Mouse (Mus musculus) liver, postnatal 0 days (tissue): ENCODE results near the gene Zfp536. TPM values are rescaled to one million over a fixed set of nuclear protein-coding genes. Genes with fewer than 3 reads are reported as not detected.
A peak's percentile ranks its signal among the peaks of the same experiment; 100 is the strongest.

Source experiments
- ATAC-seq: fragments of 200-750 bp; cut with Nextera tagmentation; 2 replicates; pipeline ENCODE4 v1.8.0; 2017; ENCODE audit warnings: mild to moderate bottlenecking, moderate library complexity
- DNase-seq: peaks from one replicate; pipeline ENCODE4 v3.0.0-alpha.2; 2016
- H3K27ac ChIP-seq: fragments of 300-500 bp; sonication (generic); 2 replicates; pipeline ENCODE4 v1.5.1; 2014; ENCODE audit warnings: antibody characterized with exemption, moderate library complexity, mild to moderate bottlenecking, low read depth
- H3K27me3 ChIP-seq: fragments of 300-500 bp; sonication (generic); 2 replicates; pipeline ENCODE4 v1.6.1; 2014; ENCODE audit warnings: low read length, control low read depth, mixed read lengths; ENCODE audit not compliant: insufficient read depth
- H3K36me3 ChIP-seq: fragments of 300-500 bp; sonication (generic); replicated peaks from 2 replicates; pipeline ENCODE4 v1.6.1; 2014; ENCODE audit warnings: mild to moderate bottlenecking, control low read depth, low read length, moderate library complexity, mixed read lengths; ENCODE audit not compliant: insufficient read depth
- H3K4me1 ChIP-seq: fragments of 300-500 bp; sonication (generic); 2 replicates; pipeline ENCODE4 v1.6.1; 2014; ENCODE audit warnings: antibody characterized with exemption, mild to moderate bottlenecking, control low read depth; ENCODE audit not compliant: insufficient read depth
- H3K4me2 ChIP-seq: fragments of 300-500 bp; sonication (generic); 2 replicates; pipeline ENCODE4 v1.6.1; 2014; ENCODE audit warnings: low read depth, mild to moderate bottlenecking, low read length, moderate library complexity, mixed read lengths
- H3K4me3 ChIP-seq: fragments of 300-500 bp; sonication (generic); 2 replicates; pipeline ENCODE4 v1.5.1; 2014; ENCODE audit warnings: low read depth, low read length
- H3K9ac ChIP-seq: fragments of 300-500 bp; sonication (generic); replicated peaks from 2 replicates; pipeline ENCODE4 v1.6.1; 2014; ENCODE audit warnings: mild to moderate bottlenecking, moderate library complexity
- H3K9me3 ChIP-seq: fragments of 300-500 bp; sonication (generic); 2 replicates; pipeline ENCODE4 v1.6.1; 2016; ENCODE audit warnings: mild to moderate bottlenecking, control low read depth, low read length, mixed read lengths
- CTCF ChIP-seq: sonication (generic); IDR thresholded peaks from 2 replicates; pipeline ENCODE4 v1.5.1; 2016; ENCODE audit warnings: antibody characterized with exemption, low read depth
- EP300 ChIP-seq: IDR thresholded peaks from 2 replicates; pipeline ENCODE4 v1.6.1; 2016; ENCODE audit warnings: antibody characterized with exemption, low read depth, mild to moderate bottlenecking
- WGBS: fragments of 180-500 bp; shearing (Covaris S2); extraction: QIAGEN DNeasy Blood & Tissue Kit; methylation state at CpG from one replicate; pipeline ENCODE4 v1.1.7; 2014; ENCODE audit not compliant: insufficient replicate concordance; 5-methylcytosine and 5-hydroxymethylcytosine counted together
- polyA plus RNA-seq: library from polyadenylated mRNA; unstranded; fragments of >200 nt; fragmentation: Nextera tagmentation; extraction: Ambion mirVana; gene quantifications from 2 replicates; pipeline ENCODE4 v1.2.1, GENCODE M21; 2015

The Zfp536 gene
- polyA plus RNA-seq, 1 experiment from 2014 or later: not detected

DNA sequence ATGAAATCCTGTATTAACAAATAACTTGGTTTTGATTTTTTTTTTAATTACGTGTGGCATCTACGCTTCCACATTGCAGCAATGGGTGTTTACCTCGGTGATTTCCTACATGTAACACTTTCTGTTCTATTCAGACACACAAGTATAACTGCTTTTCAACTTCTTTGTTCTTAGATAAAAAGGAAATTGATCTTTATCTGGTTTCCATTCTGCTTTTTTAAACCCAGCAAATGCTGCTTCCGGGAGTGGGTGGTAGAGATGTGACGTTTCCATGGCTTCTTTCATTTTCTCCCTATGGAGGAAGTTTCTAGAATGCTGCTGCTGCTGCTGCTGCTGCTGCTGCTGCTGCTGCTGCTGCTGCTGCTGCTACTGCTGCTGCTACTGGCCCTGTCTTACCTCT is 283.1 kb downstream of the Zfp536 start:
- DNase-seq (no peak), ATAC-seq (no peak)
- TF ChIP-seq CTCF: no peak
- no peak for TF ChIP-seq EP300
- no peak overlapping the region for H3K9ac ChIP-seq
- no peaks in the 10 kb centered on the region for H3K4me1 ChIP-seq
- H3K4me3 ChIP-seq: no peak overlapping the region
- no peak overlapping the region for H3K4me2 ChIP-seq
- WGBS: 44% methylated on average over 5 of the region's 5 CpGs
- no peaks in the 10 kb centered on the region for H3K27me3 ChIP-seq
- H3K27ac ChIP-seq: no peak overlapping the region
- H3K9me3 ChIP-seq: no peaks in the 10 kb centered on the region
- no peaks in the 10 kb centered on the region for H3K36me3 ChIP-seq

GRCm38 (mm10) chr7:37484946-37485345 is 288.5 kb downstream of the Zfp536 start:
- Histone ChIP-seq H3K27me3 (no peaks in the 10 kb centered on the region), H3K9me3 (no peaks in the 10 kb centered on the region), H3K9ac (no peak overlapping the region), H3K4me2 (no peak overlapping the region), H3K27ac (no peak overlapping the region), H3K36me3 (no peaks in the 10 kb centered on the region), H3K4me3 (no peak overlapping the region), H3K4me1 (no peaks in the 10 kb centered on the region)
- ATAC-seq: no peak
- no peak for DNase-seq
- WGBS: 61% methylated on average over 3 of the region's 3 CpGs
- TF ChIP-seq EP300 (no peak), CTCF (no peak)

DNA sequence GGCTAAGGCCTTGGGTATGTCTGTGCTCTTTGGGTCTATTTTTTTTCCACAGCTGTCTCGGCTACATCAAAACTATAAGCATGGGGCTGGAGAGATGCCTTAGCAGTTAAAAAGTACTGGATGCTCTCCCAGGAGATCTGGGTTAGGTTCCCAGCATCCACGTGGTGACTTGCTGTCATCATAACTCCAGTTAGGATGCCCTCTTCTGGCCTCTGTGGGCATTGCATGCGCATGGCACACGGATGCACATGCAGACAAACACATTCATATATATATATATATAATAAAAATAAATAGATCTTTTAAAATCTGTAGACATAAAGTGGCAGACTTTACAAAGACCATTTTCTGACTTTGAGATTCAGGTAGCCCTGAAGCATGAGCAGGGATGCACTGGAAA is 290.9 kb downstream of the Zfp536 start:
- no peak overlapping the region for H3K4me2 ChIP-seq
- H3K27me3 ChIP-seq: no peaks in the 10 kb centered on the region
- TF ChIP-seq CTCF: peak; percentile 23
- TF ChIP-seq EP300: no peak
- H3K9me3 ChIP-seq: no peaks in the 10 kb centered on the region
- ATAC-seq (no peak), DNase-seq (no peak)
- 70% methylated on average over 4 of the region's 4 CpGs for WGBS
- H3K9ac ChIP-seq: no peak overlapping the region
- no peak overlapping the region for H3K27ac ChIP-seq
- H3K36me3 ChIP-seq: no peaks in the 10 kb centered on the region
- no peak overlapping the region for H3K4me3 ChIP-seq
- H3K4me1 ChIP-seq: no peaks in the 10 kb centered on the region

DNA sequence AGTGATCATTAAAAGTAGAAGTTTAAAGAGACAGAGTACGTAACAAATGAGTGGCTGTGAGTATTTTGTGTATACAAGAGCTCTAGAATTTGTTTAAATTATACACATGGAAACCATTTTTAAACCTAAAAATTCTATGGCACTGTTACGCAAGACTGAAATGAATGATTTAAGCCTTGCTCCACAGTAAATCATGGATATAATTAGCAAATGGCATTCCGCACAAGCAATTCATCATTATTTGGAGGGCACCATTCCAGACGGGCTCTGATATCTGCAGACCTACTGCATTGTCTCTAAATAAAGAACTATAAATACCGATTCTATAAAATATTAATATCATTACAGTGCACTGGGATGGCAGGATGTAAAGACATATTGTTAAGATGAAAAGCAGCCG is 292.3 kb downstream of the Zfp536 start:
- Histone ChIP-seq H3K27ac (no peak overlapping the region), H3K4me1 (no peaks in the 10 kb centered on the region), H3K36me3 (no peaks in the 10 kb centered on the region), H3K27me3 (no peaks in the 10 kb centered on the region), H3K4me2 (no peak overlapping the region), H3K4me3 (no peak overlapping the region), H3K9me3 (no peaks in the 10 kb centered on the region), H3K9ac (no peak overlapping the region)
- TF ChIP-seq CTCF: no peak
- TF ChIP-seq EP300: no peak
- no peak for ATAC-seq
- no peak for DNase-seq
- 77% methylated on average over 6 of the region's 6 CpGs for WGBS

DNA sequence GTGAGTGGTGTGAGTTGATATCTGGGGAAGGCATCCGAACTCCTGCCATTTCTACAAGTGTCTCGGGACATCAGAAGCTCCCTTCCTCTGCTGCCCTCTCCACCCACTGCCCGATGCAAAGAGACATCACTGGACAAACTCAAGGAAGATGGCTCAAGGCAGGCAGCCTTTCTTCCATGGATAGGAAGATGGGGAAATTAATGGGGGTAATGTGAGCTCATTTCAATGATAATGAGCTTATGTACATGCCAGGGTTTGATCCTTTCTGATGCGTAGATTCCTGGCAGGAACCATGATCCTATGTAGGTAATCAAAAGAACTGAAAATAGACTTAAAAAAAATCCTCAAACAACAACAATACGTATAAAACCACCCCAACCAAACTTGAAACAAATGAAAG is 296.1 kb downstream of the Zfp536 start:
- ATAC-seq: no peak
- WGBS: 75% methylated on average over 5 of the region's 5 CpGs

DNA sequence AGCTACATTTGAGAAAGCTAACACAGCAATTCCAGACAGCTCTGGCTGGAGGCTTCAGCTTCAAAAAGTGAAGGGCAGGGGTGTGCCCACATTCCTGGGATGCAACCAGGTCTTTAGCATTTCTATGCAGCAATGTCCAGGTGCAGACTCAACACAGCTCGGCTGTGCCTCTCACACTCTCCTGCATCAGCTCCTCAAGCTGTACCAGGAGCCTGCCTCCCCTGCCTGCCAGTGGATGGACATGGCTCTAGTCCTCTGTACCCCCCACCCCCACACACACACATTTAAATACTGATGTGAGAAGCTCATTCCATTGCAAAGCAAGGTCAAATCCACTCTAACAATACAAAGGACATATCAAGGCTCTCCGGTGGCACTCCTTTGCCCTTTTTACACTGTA is 298.0 kb downstream of the Zfp536 start:
- DNase-seq: no peak
- no peak for ATAC-seq
- Histone ChIP-seq H3K27me3 (no peaks in the 10 kb centered on the region), H3K9ac (no peak overlapping the region), H3K9me3 (no peaks in the 10 kb centered on the region), H3K4me1 (peaks cover 2% of the 10 kb centered on the region; the same call in 1 of the 2 replicates), H3K4me2 (no peak overlapping the region), H3K36me3 (no peaks in the 10 kb centered on the region), H3K27ac (no peak overlapping the region), H3K4me3 (no peak overlapping the region)
- TF ChIP-seq CTCF (no peak), EP300 (no peak)
- 76% methylated on average over 2 of the region's 2 CpGs for WGBS

More for the DNA sequence above, 296.1 kb downstream of the Zfp536 start:
- H3K4me1 ChIP-seq: peaks cover 2% of the 10 kb centered on the region; the same call in 1 of the 2 replicates
- DNase-seq: no peak
- no peak overlapping the region for H3K4me3 ChIP-seq
- no peaks in the 10 kb centered on the region for H3K9me3 ChIP-seq
- H3K4me2 ChIP-seq: no peak overlapping the region
- H3K27ac ChIP-seq: no peak overlapping the region
- no peak overlapping the region for H3K9ac ChIP-seq
- TF ChIP-seq EP300 (no peak), CTCF (no peak)
- H3K36me3 ChIP-seq: no peaks in the 10 kb centered on the region
- H3K27me3 ChIP-seq: no peaks in the 10 kb centered on the region

DNA sequence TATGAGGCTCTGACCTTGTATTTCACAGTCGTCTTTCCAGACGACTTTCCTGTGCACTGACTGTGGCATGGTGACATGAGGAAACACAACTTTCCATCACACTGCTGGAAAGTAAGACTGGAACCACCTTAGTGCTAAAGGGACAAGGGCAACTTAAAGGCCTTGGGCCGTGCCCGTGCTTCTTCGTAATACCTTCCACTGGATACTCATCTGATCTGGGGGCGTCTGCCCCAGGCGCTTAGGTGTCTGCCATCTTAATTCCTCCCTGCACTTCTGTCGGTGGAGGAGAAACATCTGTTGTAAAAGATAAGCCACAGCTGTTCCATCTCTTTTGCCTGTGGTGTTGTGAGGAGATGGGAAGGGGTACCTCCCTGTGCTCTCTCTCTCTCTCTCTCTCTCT is 299.2 kb downstream of the Zfp536 start:
- no peak for DNase-seq
- no peak overlapping the region for H3K4me3 ChIP-seq
- no peak for TF ChIP-seq EP300
- H3K27ac ChIP-seq: no peak overlapping the region
- WGBS: 57% methylated on average over 8 of the region's 8 CpGs
- no peak for ATAC-seq
- no peaks in the 10 kb centered on the region for H3K27me3 ChIP-seq
- H3K4me2 ChIP-seq: no peak overlapping the region
- H3K4me1 ChIP-seq: peaks cover 2% of the 10 kb centered on the region; the same call in 1 of the 2 replicates
- no peak overlapping the region for H3K9ac ChIP-seq
- H3K36me3 ChIP-seq: no peaks in the 10 kb centered on the region
- no peaks in the 10 kb centered on the region for H3K9me3 ChIP-seq
